Mouse (Mus musculus): ENCODE results near the gene Umps. TPM values are rescaled to one million over a fixed set of nuclear protein-coding genes. Genes with fewer than 3 reads are reported as not detected.

The Umps gene
- polyA plus RNA-seq, 1 experiment from 2014 or later, result 71.5 TPM

- H3K9ac ChIP-seq (ENCODE audit: low read length), result no peak overlapping the region
- peaks cover 10% of the 10 kb centered on the region; the same call in 1 of the 2 replicates for H3K36me3 ChIP-seq (ENCODE audit: control insufficient read depth, insufficient read depth, low read length)
- WGBS, result 41% methylated on average over 5 of the region's 5 CpGs
- peaks cover 37% of the 10 kb centered on the region for H3K4me1 ChIP-seq (replicated peaks; ENCODE audit: control insufficient read depth, insufficient read depth, low read length)
- ATAC-seq (replicated peaks; ENCODE audit: low FRiP score, low TSS enrichment, low read depth) (no peak), DNase-seq (ENCODE audit: low spot score) (no peak)
- H3K4me2 ChIP-seq (ENCODE audit: low read length), result no peak overlapping the region
- H3K27ac ChIP-seq (ENCODE audit: low read depth), result no peak overlapping the region; the same call in 1 of the 2 replicates
- no peaks in the 10 kb centered on the region for H3K9me3 ChIP-seq (ENCODE audit: control insufficient read depth, low read length)
- no peaks in the 10 kb centered on the region for H3K27me3 ChIP-seq (replicated peaks; ENCODE audit: control insufficient read depth, insufficient read depth, low read length)
- no peak overlapping the region for H3K4me3 ChIP-seq (ENCODE audit: low read depth, low read length)
Observed at GRCm38 (mm10) chr16:33921514-33921913, 45.3 kb downstream of the Umps start.

- Histone ChIP-seq H3K4me1 (replicated peaks; ENCODE audit: control insufficient read depth, insufficient read depth, low read length) (peaks cover 39% of the 10 kb centered on the region), H3K9ac (ENCODE audit: low read length) (no peak overlapping the region), H3K4me2 (ENCODE audit: low read length) (no peak overlapping the region), H3K27ac (ENCODE audit: low read depth) (peak overlapping the region; percentile 76), H3K9me3 (ENCODE audit: control insufficient read depth, low read length) (no peaks in the 10 kb centered on the region), H3K4me3 (ENCODE audit: low read depth, low read length) (no peak overlapping the region), H3K27me3 (replicated peaks; ENCODE audit: control insufficient read depth, insufficient read depth, low read length) (no peaks in the 10 kb centered on the region), H3K36me3 (ENCODE audit: control insufficient read depth, insufficient read depth, low read length) (peaks cover 18% of the 10 kb centered on the region; the same call in 1 of the 2 replicates)
- DNase-seq (ENCODE audit: low spot score) (no peak), ATAC-seq (replicated peaks; ENCODE audit: low FRiP score, low TSS enrichment, low read depth) (no peak)
- 56% methylated on average over 5 of the region's 5 CpGs for WGBS
Observed at GRCm38 (mm10) chr16:33917926-33918325, 48.9 kb downstream of the Umps start.

- Histone ChIP-seq H3K9me3 (ENCODE audit: control insufficient read depth, low read length) (no peaks in the 10 kb centered on the region), H3K27ac (ENCODE audit: low read depth) (peak overlapping the region; percentile 76), H3K36me3 (ENCODE audit: control insufficient read depth, insufficient read depth, low read length) (peaks cover 18% of the 10 kb centered on the region; the same call in 1 of the 2 replicates), H3K4me3 (ENCODE audit: low read depth, low read length) (no peak overlapping the region), H3K27me3 (replicated peaks; ENCODE audit: control insufficient read depth, insufficient read depth, low read length) (no peaks in the 10 kb centered on the region), H3K4me2 (ENCODE audit: low read length) (no peak overlapping the region), H3K9ac (ENCODE audit: low read length) (no peak overlapping the region), H3K4me1 (replicated peaks; ENCODE audit: control insufficient read depth, insufficient read depth, low read length) (peaks cover 34% of the 10 kb centered on the region)
- DNase-seq (ENCODE audit: low spot score) (no peak), ATAC-seq (replicated peaks; ENCODE audit: low FRiP score, low TSS enrichment, low read depth) (no peak)
- WGBS, result 38% methylated on average over 5 of the region's 5 CpGs
Observed at GRCm38 (mm10) chr16:33917390-33917789, 49.4 kb downstream of the Umps start.

- Histone ChIP-seq H3K9me3 (ENCODE audit: control insufficient read depth, low read length) (no peaks in the 10 kb centered on the region), H3K4me2 (ENCODE audit: low read length) (no peak overlapping the region), H3K4me1 (replicated peaks; ENCODE audit: control insufficient read depth, insufficient read depth, low read length) (peaks cover 27% of the 10 kb centered on the region), H3K27me3 (replicated peaks; ENCODE audit: control insufficient read depth, insufficient read depth, low read length) (no peaks in the 10 kb centered on the region), H3K27ac (ENCODE audit: low read depth) (peak overlapping the region; percentile 76), H3K9ac (ENCODE audit: low read length) (no peak overlapping the region), H3K36me3 (ENCODE audit: control insufficient read depth, insufficient read depth, low read length) (peaks cover 21% of the 10 kb centered on the region; the same call in 1 of the 2 replicates), H3K4me3 (ENCODE audit: low read depth, low read length) (no peak overlapping the region)
- DNase-seq (ENCODE audit: low spot score), result no peak
- ATAC-seq (replicated peaks; ENCODE audit: low FRiP score, low TSS enrichment, low read depth), result no peak
- WGBS, result 56% methylated on average over 12 of the region's 12 CpGs
Observed at GRCm38 (mm10) chr16:33916473-33917251, 50.2 kb downstream of the Umps start.

GRCm38 (mm10) chr16:33914997-33915396 is 51.8 kb downstream of the Umps start:
- no peak for DNase-seq (ENCODE audit: low spot score)
- Histone ChIP-seq H3K9me3 (ENCODE audit: control insufficient read depth, low read length) (no peaks in the 10 kb centered on the region), H3K4me2 (ENCODE audit: low read length) (no peak overlapping the region), H3K27me3 (replicated peaks; ENCODE audit: control insufficient read depth, insufficient read depth, low read length) (no peaks in the 10 kb centered on the region), H3K4me1 (replicated peaks; ENCODE audit: control insufficient read depth, insufficient read depth, low read length) (peaks cover 17% of the 10 kb centered on the region), H3K9ac (ENCODE audit: low read length) (no peak overlapping the region), H3K27ac (ENCODE audit: low read depth) (no peak overlapping the region), H3K36me3 (ENCODE audit: control insufficient read depth, insufficient read depth, low read length) (peaks cover 26% of the 10 kb centered on the region; the same call in 1 of the 2 replicates), H3K4me3 (ENCODE audit: low read depth, low read length) (no peak overlapping the region)
- no peak for ATAC-seq (replicated peaks; ENCODE audit: low FRiP score, low TSS enrichment, low read depth)
- 81% methylated on average over 4 of the region's 4 CpGs for WGBS

GRCm38 (mm10) chr16:33908239-33908638 is 58.6 kb downstream of the Umps start:
- Histone ChIP-seq H3K9me3 (ENCODE audit: control insufficient read depth, low read length) (no peaks in the 10 kb centered on the region), H3K27ac (ENCODE audit: low read depth) (no peak overlapping the region), H3K4me3 (ENCODE audit: low read depth, low read length) (no peak overlapping the region), H3K4me2 (ENCODE audit: low read length) (no peak overlapping the region), H3K36me3 (ENCODE audit: control insufficient read depth, insufficient read depth, low read length) (0 out of 2 replicates have a peak, but pooled peaks cover 19% of the 10 kb centered on the region), H3K9ac (ENCODE audit: low read length) (no peak overlapping the region), H3K4me1 (replicated peaks; ENCODE audit: control insufficient read depth, insufficient read depth, low read length) (peaks cover 13% of the 10 kb centered on the region), H3K27me3 (replicated peaks; ENCODE audit: control insufficient read depth, insufficient read depth, low read length) (no peaks in the 10 kb centered on the region)
- DNase-seq (ENCODE audit: low spot score), result no peak
- ATAC-seq (replicated peaks; ENCODE audit: low FRiP score, low TSS enrichment, low read depth), result no peak
- 86% methylated on average over 4 of the region's 4 CpGs for WGBS

Other genes with a start within 250 kb of the Umps start
- gene Muc13, start 173.0 kb downstream of the Umps start, polyA plus RNA-seq (2014; fragmentation: Nextera tagmentation; extraction: Ambion mirVana), result 103 and 105 TPM in 2 replicates
- gene Itgb5, start 137.4 kb downstream of the Umps start, polyA plus RNA-seq (2014; fragmentation: Nextera tagmentation; extraction: Ambion mirVana), result 23.7 and 41.4 TPM in 2 replicates